Mouse (Mus musculus): Measurements from ENCODE around the gene Fyb2. TPM values are rescaled to one million over a fixed set of nuclear protein-coding genes. Genes with fewer than 3 reads are reported as not detected.
A peak's percentile ranks its signal among the peaks of the same experiment; 100 is the strongest.

The Fyb2 gene
- polyA plus RNA-seq, 1 experiment: 3.7 TPM

- Histone ChIP-seq H3K4me3 (ENCODE audit: control insufficient read depth, low read depth, low read length) (no peak overlapping the region), H3K27ac (ENCODE audit: control insufficient read depth, insufficient read depth, low read depth, low read length) (no peak overlapping the region), H3K4me1 (ENCODE audit: control insufficient read depth, insufficient read depth, low read length) (peaks cover 2% of the 10 kb centered on the region; the same call in 1 of the 2 replicates), H3K36me3 (ENCODE audit: control insufficient read depth, insufficient read depth, low read length) (no peaks in the 10 kb centered on the region), H3K27me3 (ENCODE audit: control insufficient read depth, insufficient read depth, low read length) (no peaks in the 10 kb centered on the region)
- no peak for TF ChIP-seq POLR2A (IDR thresholded peaks at IDR 0.05; ENCODE audit: control insufficient read depth, low read depth, low read length)
- TF ChIP-seq CTCF (IDR thresholded peaks at IDR 0.05; ENCODE audit: control insufficient read depth, insufficient read depth, insufficient replicate concordance, low read depth, low read length): no peak
These were observed 43.4 kb downstream of the Fyb2 start for GRCm38 (mm10) chr4:104956691-104957090.

DNA sequence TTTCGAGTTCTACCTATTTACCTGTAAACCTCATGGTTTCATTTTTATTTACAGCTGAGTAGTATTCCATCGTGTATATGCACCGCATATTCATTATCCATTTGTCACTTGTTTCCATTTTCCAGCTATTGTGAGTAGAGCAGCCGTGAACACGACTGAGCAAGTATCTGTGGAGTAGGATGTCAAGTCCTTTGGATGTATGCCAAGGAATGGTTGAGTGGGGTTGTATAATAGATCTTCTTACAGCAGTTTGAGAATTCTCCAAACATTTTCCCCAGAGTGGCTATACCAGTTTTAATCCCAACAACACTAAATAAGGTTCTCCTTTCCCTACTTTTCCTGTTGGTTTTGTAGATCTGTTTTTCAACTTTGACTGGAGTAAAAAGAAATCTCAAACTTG, 48.2 kb downstream of the Fyb2 start:
- Histone ChIP-seq H3K27ac (ENCODE audit: control insufficient read depth, insufficient read depth, low read depth, low read length) (no peak overlapping the region), H3K27me3 (ENCODE audit: control insufficient read depth, insufficient read depth, low read length) (no peaks in the 10 kb centered on the region), H3K4me1 (ENCODE audit: control insufficient read depth, insufficient read depth, low read length) (peaks cover 2% of the 10 kb centered on the region; the same call in 1 of the 2 replicates), H3K4me3 (ENCODE audit: control insufficient read depth, low read depth, low read length) (no peak overlapping the region), H3K36me3 (ENCODE audit: control insufficient read depth, insufficient read depth, low read length) (no peaks in the 10 kb centered on the region)
- TF ChIP-seq POLR2A (IDR thresholded peaks at IDR 0.05; ENCODE audit: control insufficient read depth, low read depth, low read length): no peak

DNA sequence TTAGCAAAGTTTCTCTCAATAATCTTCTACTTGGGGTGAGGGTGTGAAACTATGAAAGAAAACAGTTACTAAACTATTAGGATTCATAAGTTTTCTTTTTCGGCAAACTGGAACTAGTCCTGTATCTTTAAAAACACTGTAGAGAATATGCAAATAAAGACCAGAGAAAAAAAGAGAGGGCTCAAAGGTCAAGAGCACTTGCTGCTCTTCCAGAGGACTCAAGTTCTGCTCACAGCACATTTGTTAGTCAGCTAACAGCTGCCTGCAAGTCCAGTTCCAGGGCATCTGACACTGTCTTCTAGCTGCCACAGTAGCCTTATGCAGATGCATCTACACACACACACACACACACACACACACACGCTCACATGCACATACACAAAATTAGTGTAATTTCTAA, 59.4 kb downstream of the Fyb2 start:
- Histone ChIP-seq H3K27ac (ENCODE audit: control insufficient read depth, insufficient read depth, low read depth, low read length) (no peak overlapping the region), H3K36me3 (ENCODE audit: control insufficient read depth, insufficient read depth, low read length) (no peaks in the 10 kb centered on the region), H3K4me3 (ENCODE audit: control insufficient read depth, low read depth, low read length) (no peak overlapping the region), H3K4me1 (ENCODE audit: control insufficient read depth, insufficient read depth, low read length) (peaks cover 2% of the 10 kb centered on the region; the same call in 1 of the 2 replicates), H3K27me3 (ENCODE audit: control insufficient read depth, insufficient read depth, low read length) (no peaks in the 10 kb centered on the region)
- TF ChIP-seq CTCF (IDR thresholded peaks at IDR 0.05; ENCODE audit: control insufficient read depth, insufficient read depth, insufficient replicate concordance, low read depth, low read length): no peak
- TF ChIP-seq POLR2A (IDR thresholded peaks at IDR 0.05; ENCODE audit: control insufficient read depth, low read depth, low read length): no peak

DNA sequence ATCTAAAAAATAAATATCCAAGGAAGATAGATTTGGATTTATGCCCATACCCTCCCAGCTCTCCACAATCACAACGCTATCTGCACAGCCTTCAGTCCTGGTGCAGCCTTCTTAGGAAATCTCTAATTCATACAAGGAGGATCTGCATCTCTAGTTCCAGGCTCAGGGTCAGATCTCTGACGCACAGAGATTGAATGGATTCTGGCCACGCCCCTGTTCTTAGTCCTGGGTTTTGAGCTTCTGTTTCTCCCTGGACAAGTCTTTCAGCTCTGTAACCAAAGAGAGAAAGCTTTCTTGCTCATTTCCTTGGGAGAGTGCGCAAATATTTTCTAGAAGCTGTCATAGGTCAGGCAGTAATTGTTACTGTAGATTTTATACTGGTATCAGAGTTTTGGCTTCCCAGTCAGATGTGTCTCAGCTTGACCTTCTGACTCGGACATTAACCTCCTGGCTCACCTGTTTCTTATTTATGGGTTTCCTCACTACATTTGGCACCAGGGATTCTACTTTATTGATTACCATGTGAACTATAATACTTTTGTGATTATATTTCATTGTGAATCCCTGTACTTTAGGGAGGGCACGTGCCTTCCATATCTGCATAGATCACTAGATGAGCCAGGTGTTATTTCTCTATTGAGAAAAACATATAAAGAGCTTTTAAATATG, 62.0 kb downstream of the Fyb2 start:
- peaks cover 2% of the 10 kb centered on the region; the same call in 1 of the 2 replicates for H3K4me1 ChIP-seq (ENCODE audit: control insufficient read depth, insufficient read depth, low read length)
- no peaks in the 10 kb centered on the region for H3K27me3 ChIP-seq (ENCODE audit: control insufficient read depth, insufficient read depth, low read length)
- H3K27ac ChIP-seq (ENCODE audit: control insufficient read depth, insufficient read depth, low read depth, low read length): no peak overlapping the region
- H3K36me3 ChIP-seq (ENCODE audit: control insufficient read depth, insufficient read depth, low read length): no peaks in the 10 kb centered on the region
- TF ChIP-seq POLR2A (IDR thresholded peaks at IDR 0.05; ENCODE audit: control insufficient read depth, low read depth, low read length) (no peak), CTCF (IDR thresholded peaks at IDR 0.05; ENCODE audit: control insufficient read depth, insufficient read depth, insufficient replicate concordance, low read depth, low read length) (no peak)
- H3K4me3 ChIP-seq (ENCODE audit: control insufficient read depth, low read depth, low read length): no peak overlapping the region

DNA sequence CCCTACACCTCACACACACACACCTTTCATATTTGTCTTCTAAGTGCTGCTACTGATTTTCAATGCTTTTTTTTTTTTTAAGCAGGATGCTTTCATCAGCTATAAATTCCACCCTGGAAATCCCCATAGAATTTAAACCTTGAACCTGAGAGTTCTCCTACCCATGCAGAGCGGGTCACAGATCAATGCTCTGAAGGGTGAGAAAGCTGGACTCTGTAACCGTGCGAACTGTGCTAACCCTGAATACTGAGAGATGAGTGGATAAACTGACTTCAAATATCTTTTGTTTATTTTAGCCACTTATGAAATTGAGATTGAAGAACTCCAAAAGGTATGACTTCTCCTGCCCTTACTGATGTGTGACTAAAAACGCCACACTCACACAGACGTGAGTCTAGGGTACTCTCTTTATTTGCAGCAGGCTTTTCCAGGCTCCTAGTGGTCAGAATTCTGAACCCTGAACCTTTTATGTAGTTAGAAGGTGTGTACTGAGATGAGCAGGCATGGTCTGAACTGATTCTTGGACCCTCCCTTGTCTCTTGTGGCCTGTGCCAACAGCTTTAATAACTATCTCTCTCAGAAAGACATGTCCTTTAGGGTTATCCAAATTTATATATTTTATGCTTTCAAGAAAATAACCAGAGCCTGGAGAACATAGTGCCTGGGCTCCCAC, 72.8 kb downstream of the Fyb2 start:
- no peaks in the 10 kb centered on the region for H3K36me3 ChIP-seq (ENCODE audit: control insufficient read depth, insufficient read depth, low read length)
- H3K4me1 ChIP-seq (ENCODE audit: control insufficient read depth, insufficient read depth, low read length): no peaks in the 10 kb centered on the region; the same call in 1 of the 2 replicates
- H3K27me3 ChIP-seq (ENCODE audit: control insufficient read depth, insufficient read depth, low read length): no peaks in the 10 kb centered on the region
- no peak overlapping the region for H3K27ac ChIP-seq (ENCODE audit: control insufficient read depth, insufficient read depth, low read depth, low read length)
- TF ChIP-seq POLR2A (IDR thresholded peaks at IDR 0.05; ENCODE audit: control insufficient read depth, low read depth, low read length) (no peak), CTCF (IDR thresholded peaks at IDR 0.05; ENCODE audit: control insufficient read depth, insufficient read depth, insufficient replicate concordance, low read depth, low read length) (no peak)
- no peak overlapping the region for H3K4me3 ChIP-seq (ENCODE audit: control insufficient read depth, low read depth, low read length)

DNA sequence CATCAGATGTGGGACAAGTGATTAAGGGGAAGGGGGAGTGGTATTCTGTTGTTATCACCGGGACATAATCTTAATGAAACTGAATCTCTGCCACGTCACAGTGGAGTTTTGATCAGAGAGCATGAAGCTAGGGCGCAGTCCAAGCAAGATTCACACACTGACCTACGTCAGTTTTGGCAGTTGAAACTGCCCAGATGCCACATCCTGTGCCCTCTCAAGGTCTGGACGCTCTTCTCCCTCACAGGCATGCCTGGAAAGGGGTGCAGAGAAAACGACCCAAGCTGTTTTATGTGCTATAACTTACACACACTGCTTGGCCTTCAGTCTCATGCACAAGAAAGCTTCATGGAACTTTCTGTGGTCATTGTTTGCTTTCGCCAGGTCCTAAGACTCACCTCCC, 74.4 kb downstream of the Fyb2 start:
- H3K4me1 ChIP-seq (ENCODE audit: control insufficient read depth, insufficient read depth, low read length): no peaks in the 10 kb centered on the region; the same call in 1 of the 2 replicates
- TF ChIP-seq CTCF (IDR thresholded peaks at IDR 0.05; ENCODE audit: control insufficient read depth, insufficient read depth, insufficient replicate concordance, low read depth, low read length) (no peak), POLR2A (IDR thresholded peaks at IDR 0.05; ENCODE audit: control insufficient read depth, low read depth, low read length) (no peak)
- no peak overlapping the region for H3K27ac ChIP-seq (ENCODE audit: control insufficient read depth, insufficient read depth, low read depth, low read length)
- no peaks in the 10 kb centered on the region for H3K27me3 ChIP-seq (ENCODE audit: control insufficient read depth, insufficient read depth, low read length)
- no peak overlapping the region for H3K4me3 ChIP-seq (ENCODE audit: control insufficient read depth, low read depth, low read length)
- H3K36me3 ChIP-seq (ENCODE audit: control insufficient read depth, insufficient read depth, low read length): no peaks in the 10 kb centered on the region

DNA sequence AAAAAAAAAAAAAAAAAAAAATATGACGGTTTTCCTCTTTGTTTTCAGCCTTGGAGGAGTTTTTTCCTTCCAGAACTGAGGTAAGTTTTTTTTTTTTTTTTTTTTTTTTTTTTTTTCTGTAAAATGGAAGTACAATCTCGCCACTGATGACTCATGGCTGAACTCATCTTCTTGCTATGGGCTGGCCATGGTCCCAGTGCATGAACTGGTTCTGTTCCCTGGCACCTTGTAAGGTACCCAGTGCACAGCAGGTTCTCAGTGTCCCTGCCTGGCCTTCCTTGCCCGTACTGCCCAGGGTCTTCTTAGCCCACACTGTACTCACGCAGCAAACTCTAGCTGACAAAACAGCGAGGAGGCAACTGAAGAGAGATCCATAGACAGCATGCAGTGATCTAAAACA, 74.8 kb downstream of the Fyb2 start:
- peak overlapping the region; percentile 10; the same call in 1 of the 2 replicates for H3K27ac ChIP-seq (ENCODE audit: control insufficient read depth, insufficient read depth, low read depth, low read length)
- H3K27me3 ChIP-seq (ENCODE audit: control insufficient read depth, insufficient read depth, low read length): no peaks in the 10 kb centered on the region
- H3K4me1 ChIP-seq (ENCODE audit: control insufficient read depth, insufficient read depth, low read length): no peaks in the 10 kb centered on the region; the same call in 1 of the 2 replicates
- TF ChIP-seq CTCF (IDR thresholded peaks at IDR 0.05; ENCODE audit: control insufficient read depth, insufficient read depth, insufficient replicate concordance, low read depth, low read length): no peak
- no peak for TF ChIP-seq POLR2A (IDR thresholded peaks at IDR 0.05; ENCODE audit: control insufficient read depth, low read depth, low read length)
- H3K4me3 ChIP-seq (ENCODE audit: control insufficient read depth, low read depth, low read length): no peak overlapping the region
- H3K36me3 ChIP-seq (ENCODE audit: control insufficient read depth, insufficient read depth, low read length): no peaks in the 10 kb centered on the region

Data from testis, adult 2 months (tissue).